Mouse (Mus musculus) C2C12 (cell line): ENCODE measurements at regions not wholly inside any gene's neighbourhood (a gene's known extent, or its start where the extent isn't known, plus 50 kb on each side); places are given as distances from the start of the nearest gene placed in this dataset.

ENCODE experiments used
- CEBPB ChIP-seq: IDR thresholded peaks from one replicate; pipeline ENCODE4 v1.6.1; 2011; ENCODE audit warnings: low read depth, mild to moderate bottlenecking, control low read depth, moderate library complexity
- CTCF ChIP-seq: IDR thresholded peaks from one replicate; pipeline ENCODE4 v1.5.1; 2011; ENCODE audit not compliant: control insufficient read depth, insufficient read depth, insufficient read length
- MAX ChIP-seq: IDR thresholded peaks from one replicate; pipeline ENCODE4 v1.6.1; 2011; ENCODE audit warnings: mild to moderate bottlenecking, control low read depth
- MYOD1 ChIP-seq: IDR thresholded peaks from one replicate; pipeline ENCODE4 v1.6.1; 2011; ENCODE audit warnings: low read depth; ENCODE audit not compliant: control insufficient read depth, insufficient read length
- MYOG ChIP-seq: IDR thresholded peaks from one replicate; pipeline ENCODE4 v1.6.1; 2011; ENCODE audit not compliant: control insufficient read depth, insufficient read length; ENCODE audit errors: extremely low read depth
- USF1 ChIP-seq: IDR thresholded peaks from one replicate; pipeline ENCODE4 v1.6.1; 2011; ENCODE audit warnings: low read depth, mild to moderate bottlenecking, control low read depth, moderate library complexity

GRCm38 (mm10) chr7:66531111-66531510 lies 103.8 kb upstream of the Aldh1a3 start:
- TF ChIP-seq CTCF = no peak
- no peak for TF ChIP-seq MYOD1
- TF ChIP-seq MYOG = no peak
- no peak for TF ChIP-seq USF1
- TF ChIP-seq CEBPB = no peak
- no peak for TF ChIP-seq MAX
